Mouse (Mus musculus) MEL (cell line): ENCODE measurements around the gene Atg13. TPM values are rescaled to one million over a fixed set of nuclear protein-coding genes. Genes with fewer than 3 reads are reported as not detected.

Experiments
- DNase-seq: peaks from one replicate; pipeline ENCODE4 v3.0.0; 2011; ENCODE audit warnings: low read depth, low spot score
- H3K27ac ChIP-seq: 2 replicates; pipeline ENCODE4 v1.5.1; 2012; ENCODE audit warnings: low read depth, mild to moderate bottlenecking, control low read depth, low read length, moderate library complexity; ENCODE audit not compliant: control insufficient read depth
- H3K27me3 ChIP-seq, 2 experiments: fragments of 150-350 bp in 1 of 2; sonication (generic) in 1 of 2; 2 replicates each; pipeline ENCODE4 v1.6.1; 2012; ENCODE audit warnings: low read length in 2 of 2, mild to moderate bottlenecking in 2 of 2, improper control_type of control experiment in 1 of 2, moderate library complexity in 1 of 2; ENCODE audit not compliant: insufficient read depth in 2 of 2, control insufficient read depth in 1 of 2
- H3K36me3 ChIP-seq, 2 experiments: 2 replicates each; pipeline ENCODE4 v1.6.1; 2012 to 2014; ENCODE audit warnings: low read length in 2 of 2, improper control_type of control experiment in 1 of 2, inconsistent platforms in 1 of 2, mild to moderate bottlenecking in 1 of 2; ENCODE audit not compliant: insufficient read depth in 2 of 2, control insufficient read depth in 1 of 2
- H3K4me1 ChIP-seq, 2 experiments: fragments of 150-350 bp in 1 of 2; sonication (generic) in 1 of 2; 2 replicates each; pipeline ENCODE4 v1.6.1; 2012; ENCODE audit warnings: low read length in 2 of 2, improper control_type of control experiment in 1 of 2, mild to moderate bottlenecking in 1 of 2; ENCODE audit not compliant: insufficient read depth in 2 of 2, control insufficient read depth in 1 of 2
- H3K4me3 ChIP-seq, 2 experiments: fragments of 150-350 bp in 1 of 2; sonication (generic) in 1 of 2; 2 replicates each; pipeline ENCODE4 v1.5.1; 2012; ENCODE audit warnings: low read depth in 2 of 2, low read length in 2 of 2, mild to moderate bottlenecking in 2 of 2, moderate library complexity in 2 of 2, control low read depth in 1 of 2, improper control_type of control experiment in 1 of 2; ENCODE audit not compliant: control insufficient read depth in 1 of 2, insufficient read depth in 1 of 2
- H3K79me2 ChIP-seq: 2 replicates; pipeline ENCODE4 v1.6.1; 2012; ENCODE audit warnings: mild to moderate bottlenecking, low read length, moderate library complexity; ENCODE audit not compliant: control insufficient read depth, poor library complexity, insufficient read depth
- H3K9ac ChIP-seq: 2 replicates; pipeline ENCODE4 v1.6.1; 2012; ENCODE audit warnings: low read depth, mild to moderate bottlenecking, control low read depth, low read length, moderate library complexity; ENCODE audit not compliant: control insufficient read depth, poor library complexity, severe bottlenecking
- H3K9me3 ChIP-seq: fragments of 150-350 bp; sonication (generic); replicated peaks from 2 replicates; pipeline ENCODE4 v1.6.1; 2012; ENCODE audit warnings: mild to moderate bottlenecking, low read length, improper control_type of control experiment, moderate library complexity; ENCODE audit not compliant: insufficient read depth
- CHD1 ChIP-seq: IDR thresholded peaks from 2 replicates; pipeline ENCODE4 v1.6.1; 2012; ENCODE audit warnings: low read depth, mild to moderate bottlenecking, inconsistent platforms, low read length, improper control_type of control experiment
- ELF1 ChIP-seq: IDR thresholded peaks from 2 replicates; pipeline ENCODE4 v1.6.1; 2014; ENCODE audit warnings: low read depth, mild to moderate bottlenecking, inconsistent platforms, low read length, improper control_type of control experiment, moderate library complexity
- ETS1 ChIP-seq: IDR thresholded peaks from 2 replicates; pipeline ENCODE4 v1.6.1; 2012; ENCODE audit warnings: low read depth, mild to moderate bottlenecking, inconsistent platforms, low read length, improper control_type of control experiment, moderate library complexity
- GABPA ChIP-seq: IDR thresholded peaks from 2 replicates; pipeline ENCODE4 v1.6.1; 2012; ENCODE audit warnings: low read depth, mild to moderate bottlenecking, inconsistent platforms, low read length, improper control_type of control experiment, moderate library complexity
- HCFC1 ChIP-seq: IDR thresholded peaks from 2 replicates; pipeline ENCODE4 v1.6.1; 2012; ENCODE audit warnings: low read depth, mild to moderate bottlenecking, inconsistent platforms, low read length, improper control_type of control experiment, moderate library complexity
- JUND ChIP-seq: IDR thresholded peaks from 2 replicates; pipeline ENCODE4 v1.6.1; 2011; ENCODE audit warnings: low read depth, mild to moderate bottlenecking, improper control_type of control experiment, low read length
- KAT2A ChIP-seq: conservative IDR thresholded peaks from 2 replicates; pipeline ENCODE4 v1.6.1; 2012; ENCODE audit warnings: low read depth, low read length, improper control_type of control experiment, inconsistent platforms
- NELFE ChIP-seq: IDR thresholded peaks from 2 replicates; pipeline ENCODE4 v1.6.1; 2011; ENCODE audit warnings: low read depth, low read length, improper control_type of control experiment
- RCOR1 ChIP-seq: IDR thresholded peaks from 2 replicates; pipeline ENCODE4 v1.6.1; 2012; ENCODE audit warnings: low read depth, mild to moderate bottlenecking, inconsistent platforms, low read length, improper control_type of control experiment
- SMC3 ChIP-seq: IDR thresholded peaks from 2 replicates; pipeline ENCODE4 v1.6.1; 2011; ENCODE audit warnings: low read depth, low read length, improper control_type of control experiment
- TAL1 ChIP-seq: IDR thresholded peaks from 2 replicates; pipeline ENCODE4 v1.6.1; 2012; ENCODE audit warnings: mild to moderate bottlenecking, inconsistent platforms, low read length, moderate library complexity, mixed read lengths
- UBTF ChIP-seq: IDR thresholded peaks from 2 replicates; pipeline ENCODE4 v1.6.1; 2012; ENCODE audit warnings: low read depth, mild to moderate bottlenecking, inconsistent platforms, low read length, improper control_type of control experiment, moderate library complexity, borderline replicate concordance; ENCODE audit not compliant: insufficient read depth
- USF1 ChIP-seq: IDR thresholded peaks from 2 replicates; pipeline ENCODE4 v1.6.1; 2014; ENCODE audit warnings: low read depth, mild to moderate bottlenecking, inconsistent platforms, low read length, improper control_type of control experiment, moderate library complexity
- USF2 ChIP-seq, 2 experiments: IDR thresholded peaks; 2 replicates each; pipeline ENCODE4 v1.6.1; 2011 to 2012; ENCODE audit warnings: improper control_type of control experiment in 2 of 2, low read length in 2 of 2, borderline replicate concordance in 1 of 2, inconsistent platforms in 1 of 2, low read depth in 1 of 2, mild to moderate bottlenecking in 1 of 2; ENCODE audit not compliant: insufficient read depth in 1 of 2
- ZC3H11A ChIP-seq: IDR thresholded peaks from 2 replicates; pipeline ENCODE4 v1.6.1; 2012; ENCODE audit warnings: low read depth, mild to moderate bottlenecking, inconsistent platforms, low read length, improper control_type of control experiment
- ZKSCAN1 ChIP-seq: IDR thresholded peaks from 2 replicates; pipeline ENCODE4 v1.6.1; 2012; ENCODE audit warnings: low read depth, mild to moderate bottlenecking, inconsistent platforms, low read length, improper control_type of control experiment, moderate library complexity
- ZNF384 ChIP-seq: IDR thresholded peaks from 2 replicates; pipeline ENCODE4 v1.6.1; 2012; ENCODE audit warnings: low read depth, mild to moderate bottlenecking, inconsistent platforms, low read length, improper control_type of control experiment
- polyA plus RNA-seq, 2 experiments: library from polyadenylated mRNA; stranded (reverse) in 1 of 2; unstranded in 1 of 2; fragments of >175 nt in 1 of 2; fragments of >200 nt in 1 of 2; gene quantifications; 2 replicates each; pipeline versions ENCODE4 v1.2.1 to v1.2.4; 2012; ENCODE audit warnings: low replicate concordance in 2 of 2, low read depth in 1 of 2; ENCODE audit not compliant: insufficient read length in 2 of 2, insufficient read depth in 1 of 2, missing spikeins in 1 of 2
- total RNA-seq: library from RNA; depleted of rRNA; stranded (reverse); fragments of 300-350 nt; gene quantifications from 2 replicates; pipeline ENCODE4 v1.2.3, GENCODE M21; 2012

Atg13 gene
- total and polyA plus RNA-seq, 3 experiments, result 8.4 to 27.7 TPM; not detected in 1

- TF ChIP-seq ELF1 (peak; percentile 82), ZC3H11A (no peak), JUND (no peak), CHD1 (no peak), USF1 (no peak), UBTF (0 out of 2 replicates have a peak, but pooled peaks have one; percentile 91), KAT2A (no peak; the same call in 1 of the 2 replicates), GABPA (no peak), ZKSCAN1 (no peak), ZNF384 (no peak; the same call in 1 of the 2 replicates), RCOR1 (no peak; the same call in 1 of the 2 replicates), ETS1 (peak; percentile 61; the same call in 1 of the 2 replicates)
Observed at GRCm38 (mm10) chr2:91729971-91730821, 19.8 kb upstream of the Atg13 start, which contains the start of gene Ambra1 (continued).

- Histone ChIP-seq H3K79me2 (peaks cover 26% of the 10 kb centered on the region), H3K27me3 (no peaks in the 10 kb centered on the region), H3K36me3 (peaks cover 0 to 13% of the 10 kb centered on the region in 2 experiments; a peak in 2 of 4 replicates), H3K9me3 (no peaks in the 10 kb centered on the region), H3K27ac (no peak overlapping the region), H3K4me3 (peak overlapping the region; percentile 17 to 98; a peak in 3 of 4 replicates), H3K9ac (peak overlapping the region; percentile 37), H3K4me1 (peaks cover 7 to 13% of the 10 kb centered on the region in 2 experiments)
- DNase-seq, result no peak
- TF ChIP-seq SMC3 (no peak), HCFC1 (no peak), ZKSCAN1 (0 out of 2 replicates have a peak, but pooled peaks have one; percentile 44), JUND (no peak), GABPA (no peak), NELFE (no peak), USF2 (IDR thresholded peaks at IDR 0.05; ENCODE audit: borderline replicate concordance in 1 of 2, insufficient read depth in 1 of 2, low read depth in 1 of 2, low read length in 2 of 2) (no peak), ZNF384 (peak; percentile 62), TAL1 (no peak)
Observed at GRCm38 (mm10) chr2:91729571-91729970, 19.2 kb upstream of the Atg13 start.
